Mouse (Mus musculus) embryonic facial prominence, embryonic 14.5 days (tissue): ENCODE measurements around the gene Zkscan16. TPM values are rescaled to one million over a fixed set of nuclear protein-coding genes. Genes with fewer than 3 reads are reported as not detected.
A peak's percentile ranks its signal among the peaks of the same experiment; 100 is the strongest.

Experiments
- ATAC-seq: fragments of 200-750 bp; cut with Nextera tagmentation; 2 replicates; pipeline ENCODE4 v1.8.0; 2017; ENCODE audit warnings: low read depth, moderate number of reproducible peaks, moderate TSS enrichment
- DNase-seq: peaks from one replicate; pipeline ENCODE4 v3.0.0-alpha.2; 2015; ENCODE audit warnings: low spot score
- H3K27ac ChIP-seq: fragments of 300-500 bp; sonication (generic); replicated peaks from 2 replicates; pipeline ENCODE4 v1.5.1; 2014; ENCODE audit warnings: low read depth, mild to moderate bottlenecking, low read length, moderate library complexity
- H3K27me3 ChIP-seq: fragments of 300-500 bp; sonication (generic); replicated peaks from 2 replicates; pipeline ENCODE4 v1.6.1; 2014; ENCODE audit warnings: low read length; ENCODE audit not compliant: control insufficient read depth, insufficient read depth
- H3K36me3 ChIP-seq: fragments of 300-500 bp; sonication (generic); 2 replicates; pipeline ENCODE4 v1.6.1; 2014; ENCODE audit warnings: low read length, mixed read lengths; ENCODE audit not compliant: control insufficient read depth, insufficient read depth
- H3K4me1 ChIP-seq: fragments of 300-500 bp; sonication (generic); 2 replicates; pipeline ENCODE4 v1.6.1; 2014; ENCODE audit warnings: antibody characterized with exemption, low read length; ENCODE audit not compliant: control insufficient read depth, insufficient read depth
- H3K4me2 ChIP-seq: fragments of 300-500 bp; sonication (generic); 2 replicates; pipeline ENCODE4 v1.6.1; 2014; ENCODE audit warnings: low read depth, mild to moderate bottlenecking, low read length, moderate library complexity, mixed read lengths
- H3K4me3 ChIP-seq: fragments of 300-500 bp; sonication (generic); 2 replicates; pipeline ENCODE4 v1.5.1; 2014; ENCODE audit warnings: low read depth, mild to moderate bottlenecking, low read length
- H3K9ac ChIP-seq: fragments of 300-500 bp; sonication (generic); 2 replicates; pipeline ENCODE4 v1.6.1; 2014; ENCODE audit warnings: low read depth, mild to moderate bottlenecking, low read length, moderate library complexity, mixed read lengths
- H3K9me3 ChIP-seq: fragments of 300-500 bp; sonication (generic); 2 replicates; pipeline ENCODE4 v1.6.1; 2016; ENCODE audit warnings: low read length; ENCODE audit not compliant: control insufficient read depth
- WGBS: fragments of 180-500 bp; shearing (Covaris S2); extraction: QIAGEN DNeasy Blood & Tissue Kit; methylation state at CpG from one replicate; pipeline ENCODE4 v1.1.7; 2014; 5-methylcytosine and 5-hydroxymethylcytosine counted together
- polyA plus RNA-seq: library from polyadenylated mRNA; unstranded; fragments of >200 nt; fragmentation: Nextera tagmentation; extraction: Ambion mirVana; gene quantifications from 2 replicates; pipeline ENCODE4 v1.2.1, GENCODE M21; 2014

Gene Zkscan16
- polyA plus RNA-seq, 1 experiment from 2014 or later: 0.75 TPM

DNA sequence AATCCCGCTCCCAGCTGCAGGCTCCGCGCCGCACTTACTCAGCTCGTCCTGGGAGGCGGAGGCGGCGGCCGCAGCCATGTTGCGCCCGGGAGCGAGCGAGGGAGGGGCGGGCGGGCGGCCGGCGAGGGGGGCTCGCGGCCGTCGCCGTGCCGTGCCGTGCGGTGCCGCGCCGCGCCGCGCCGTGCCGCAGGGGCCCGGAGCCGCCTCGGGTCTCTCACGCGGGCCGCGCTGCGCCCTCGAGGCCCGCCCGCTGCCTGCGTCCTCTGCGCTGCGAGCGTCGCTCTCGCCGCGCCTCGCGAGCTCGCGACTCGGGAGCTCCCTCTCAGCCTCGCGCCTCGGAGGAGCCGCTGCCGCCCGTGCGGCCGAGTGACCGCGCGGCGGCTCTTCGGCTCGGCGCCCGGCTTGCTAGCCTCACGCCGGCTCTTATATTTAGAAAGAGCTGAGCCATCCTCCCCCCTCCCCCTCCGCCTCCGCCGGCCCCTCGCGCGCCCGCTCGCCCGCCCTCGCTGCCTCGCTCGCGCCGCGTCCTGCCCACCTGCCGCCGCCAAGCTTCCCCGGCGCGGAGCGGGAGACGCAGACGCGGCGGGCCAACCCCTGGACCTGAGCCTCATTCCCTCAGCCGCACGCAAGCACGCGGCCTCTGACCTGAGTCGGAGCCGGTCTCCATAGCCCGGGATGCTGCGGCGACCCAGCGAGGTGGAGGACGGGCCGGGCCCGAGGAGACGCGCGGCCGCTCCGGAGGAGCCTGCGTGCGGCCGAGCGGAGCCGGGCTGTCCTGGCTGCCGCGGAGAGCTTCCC is 31.4 kb upstream of the Zkscan16 start:
- WGBS: 0% methylated on average over 34 of the region's 126 CpGs
- H3K9ac ChIP-seq: peak overlapping the region; percentile 98
- H3K9me3 ChIP-seq: no peaks in the 10 kb centered on the region
- H3K4me1 ChIP-seq: peaks cover 11% of the 10 kb centered on the region
- H3K27ac ChIP-seq: peak overlapping the region; percentile 97
- peak overlapping the region; percentile 68 for H3K4me2 ChIP-seq
- no peaks in the 10 kb centered on the region for H3K36me3 ChIP-seq
- DNase-seq: peak; percentile 68
- ATAC-seq: peak; percentile 74
- no peaks in the 10 kb centered on the region for H3K27me3 ChIP-seq
- peak overlapping the region; percentile 91 for H3K4me3 ChIP-seq

DNA sequence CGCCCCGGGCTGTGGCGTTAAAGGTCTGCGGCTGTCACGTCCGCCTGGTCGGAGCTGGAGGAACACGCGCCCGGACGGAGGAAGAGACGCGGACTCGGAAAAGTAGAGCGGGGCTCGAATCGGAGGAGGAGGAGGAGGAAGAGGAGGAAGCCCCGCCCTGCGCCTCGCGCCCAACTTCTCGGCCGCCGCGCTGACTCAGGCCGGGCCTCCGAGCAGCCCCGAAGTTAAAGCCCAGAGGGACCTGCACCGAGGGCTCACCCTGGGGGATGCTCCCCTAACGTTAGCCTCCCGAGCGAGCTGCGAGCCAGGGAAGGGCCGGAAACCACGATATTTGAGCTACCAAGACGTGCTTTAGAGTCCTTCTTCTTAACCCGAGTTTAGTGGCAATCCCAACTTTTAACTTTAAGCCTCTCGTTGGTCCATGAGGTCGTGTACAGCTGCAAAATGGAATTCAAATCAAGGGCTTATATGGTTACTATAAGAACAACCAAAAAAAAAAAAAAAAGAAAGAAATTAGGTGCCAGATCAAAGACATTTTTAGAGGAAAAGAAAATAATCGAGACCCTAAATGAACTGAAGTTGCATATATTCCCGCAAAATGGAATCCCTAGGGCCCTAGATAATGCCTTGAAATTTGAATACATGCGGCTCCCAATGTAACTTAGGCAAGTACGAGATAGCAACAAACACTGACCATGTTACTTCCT is 30.6 kb upstream of the Zkscan16 start, which contains the start of gene Ecpas:
TSS of gene Ecpas (minus strand) at position 121 of the 707 bp plus-strand sequence.
- peak; percentile 75 for ATAC-seq

DNA sequence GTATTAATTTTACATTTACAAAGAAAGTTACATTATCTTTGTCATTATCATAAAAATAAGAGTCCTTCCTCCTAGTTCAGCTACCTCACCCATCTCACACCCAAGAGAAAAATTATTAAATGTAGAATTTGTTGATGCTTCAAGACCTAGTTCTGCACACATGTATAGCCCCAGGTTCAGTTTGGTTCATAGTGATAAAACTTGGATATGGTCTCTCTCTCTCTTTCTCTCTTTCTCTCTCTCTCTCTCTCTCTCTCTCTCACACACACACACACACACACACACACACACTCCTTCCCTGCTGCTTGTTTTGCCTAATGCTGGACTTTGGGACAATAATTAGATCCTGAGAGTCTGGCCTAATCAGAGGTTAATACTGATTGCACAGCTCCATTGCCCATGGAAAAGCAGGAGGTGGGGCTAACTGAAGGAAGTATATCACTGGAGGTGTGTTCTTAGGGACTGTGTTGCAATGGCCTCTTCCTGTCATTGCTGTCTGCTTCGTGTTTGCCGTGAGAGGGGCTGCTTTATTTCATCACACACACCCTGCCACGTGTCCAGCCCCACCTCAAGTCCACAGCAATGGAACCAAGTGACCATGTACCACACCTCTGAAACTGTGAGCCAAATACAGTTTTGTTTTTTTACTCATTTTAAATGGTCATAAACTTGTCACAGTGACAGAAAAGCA is 29.9 kb upstream of the Zkscan16 start:
- Histone ChIP-seq H3K36me3 (no peaks in the 10 kb centered on the region), H3K4me3 (peak overlapping the region; percentile 91), H3K4me1 (peaks cover 11% of the 10 kb centered on the region), H3K9me3 (no peaks in the 10 kb centered on the region), H3K27me3 (no peaks in the 10 kb centered on the region), H3K9ac (peak overlapping the region; percentile 98; the same call in 1 of the 2 replicates), H3K27ac (no peak overlapping the region), H3K4me2 (peak overlapping the region; percentile 68)
- DNase-seq: no peak
- 47% methylated on average over 3 of the region's 3 CpGs for WGBS
- ATAC-seq: no peak

More for the DNA sequence above, 30.6 kb upstream of the Zkscan16 start, which contains the start of gene Ecpas:
- Histone ChIP-seq H3K27ac (peak within 1 kb of the TSS; percentile 97), H3K27me3 (no peaks in the 10 kb centered on the region), H3K4me1 (peaks cover 11% of the 10 kb centered on the region), H3K9ac (peak within 1 kb of the TSS; percentile 98), H3K9me3 (no peaks in the 10 kb centered on the region), H3K4me3 (peak within 1 kb of the TSS; percentile 91), H3K36me3 (no peaks in the 10 kb centered on the region), H3K4me2 (peak within 1 kb of the TSS; percentile 68)
- peak; percentile 86 for DNase-seq
- WGBS: 2% methylated on average over 43 of the region's 43 CpGs

GRCm38 (mm10) chr4:58915081-58915826 is 28.2 kb upstream of the Zkscan16 start:
- Histone ChIP-seq H3K27ac (no peak overlapping the region), H3K4me3 (no peak overlapping the region), H3K4me2 (no peak overlapping the region), H3K27me3 (no peaks in the 10 kb centered on the region), H3K9ac (no peak overlapping the region), H3K36me3 (no peaks in the 10 kb centered on the region), H3K9me3 (no peaks in the 10 kb centered on the region), H3K4me1 (peaks cover 5% of the 10 kb centered on the region)
- DNase-seq: no peak
- no peak for ATAC-seq
- 82% methylated on average over 8 of the region's 8 CpGs for WGBS

GRCm38 (mm10) chr4:58923933-58924332 is 19.5 kb upstream of the Zkscan16 start:
- Histone ChIP-seq H3K9me3 (0 out of 2 replicates have a peak, but pooled peaks cover 5% of the 10 kb centered on the region), H3K4me1 (no peaks in the 10 kb centered on the region), H3K9ac (no peak overlapping the region), H3K27me3 (no peaks in the 10 kb centered on the region), H3K4me2 (no peak overlapping the region), H3K27ac (no peak overlapping the region), H3K4me3 (no peak overlapping the region), H3K36me3 (no peaks in the 10 kb centered on the region)
- DNase-seq (no peak), ATAC-seq (no peak)
- WGBS: 81% methylated on average over 2 of the region's 2 CpGs

DNA sequence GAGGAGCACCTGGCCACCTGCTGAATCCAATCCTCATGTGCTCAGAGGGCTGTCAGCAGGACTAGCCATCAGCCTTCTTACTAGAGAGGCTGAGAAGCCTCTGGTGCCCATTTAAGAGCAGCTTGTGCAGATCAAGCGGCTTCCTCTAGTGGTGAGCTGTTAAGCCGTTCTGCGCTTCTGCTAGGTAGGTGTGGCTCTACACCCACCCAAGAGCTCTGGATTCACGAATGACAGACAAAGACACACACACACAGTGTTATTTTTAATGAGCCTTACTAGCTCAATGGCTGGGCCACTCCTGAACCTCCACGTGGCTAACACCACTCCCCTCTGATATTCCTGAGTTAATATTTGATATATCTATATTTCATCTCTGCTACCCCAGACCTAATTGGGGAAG is 17.8 kb upstream of the Zkscan16 start:
- Histone ChIP-seq H3K36me3 (no peaks in the 10 kb centered on the region), H3K27me3 (no peaks in the 10 kb centered on the region), H3K4me1 (no peaks in the 10 kb centered on the region), H3K27ac (no peak overlapping the region), H3K4me2 (no peak overlapping the region), H3K4me3 (no peak overlapping the region), H3K9ac (no peak overlapping the region), H3K9me3 (0 out of 2 replicates have a peak, but pooled peaks cover 5% of the 10 kb centered on the region)
- ATAC-seq (no peak), DNase-seq (no peak)
- 41% methylated on average over 5 of the region's 5 CpGs for WGBS

DNA sequence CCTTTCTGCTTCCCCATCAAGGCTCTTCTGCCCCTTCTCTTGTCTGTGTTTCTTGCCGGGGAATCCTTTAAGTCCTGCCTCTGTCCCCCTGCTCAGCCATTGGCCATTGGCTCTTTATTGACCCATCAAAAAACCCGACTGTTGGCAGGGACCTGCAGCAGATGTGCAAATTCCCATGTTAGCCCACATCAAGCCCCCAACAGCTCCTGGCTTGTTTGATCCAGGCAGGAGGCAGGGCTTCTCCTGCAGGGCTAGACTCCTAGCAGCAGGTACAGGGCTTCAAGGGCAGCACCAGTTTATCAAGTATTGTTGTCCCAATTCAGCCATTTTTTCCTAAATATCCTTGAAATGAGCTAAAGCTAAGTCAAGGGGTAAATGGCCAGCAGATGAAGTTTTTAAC is 17.3 kb upstream of the Zkscan16 start:
- Histone ChIP-seq H3K36me3 (no peaks in the 10 kb centered on the region), H3K9ac (no peak overlapping the region), H3K9me3 (0 out of 2 replicates have a peak, but pooled peaks cover 5% of the 10 kb centered on the region), H3K4me3 (no peak overlapping the region), H3K4me2 (no peak overlapping the region), H3K27ac (no peak overlapping the region), H3K27me3 (no peaks in the 10 kb centered on the region), H3K4me1 (no peaks in the 10 kb centered on the region)
- DNase-seq (no peak), ATAC-seq (no peak)
- 31% methylated on average over 2 of the region's 2 CpGs for WGBS

DNA sequence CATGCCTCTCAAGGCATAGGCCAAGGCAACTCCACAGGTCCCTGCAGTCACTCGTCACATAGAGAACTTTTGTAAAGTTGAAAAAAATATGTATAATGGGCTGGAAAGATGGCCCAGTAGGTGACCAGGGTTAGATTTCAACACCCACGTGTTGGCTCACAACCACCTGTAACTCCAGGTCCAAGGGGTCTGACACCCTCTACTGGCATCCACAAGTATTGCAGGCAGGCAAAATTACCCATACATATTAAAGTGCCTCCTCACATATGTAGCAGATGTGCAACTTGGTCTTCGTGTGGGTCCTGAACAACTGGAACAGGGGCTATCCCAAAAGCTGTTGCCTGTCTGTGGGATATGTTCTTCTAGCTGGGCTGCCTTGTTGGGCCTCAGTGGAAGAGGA is 15.8 kb upstream of the Zkscan16 start:
- H3K4me1 ChIP-seq: no peaks in the 10 kb centered on the region
- H3K27ac ChIP-seq: no peak overlapping the region
- no peak for ATAC-seq
- no peak overlapping the region for H3K9ac ChIP-seq
- 63% methylated on average over 3 of the region's 3 CpGs for WGBS
- H3K4me3 ChIP-seq: no peak overlapping the region
- no peak overlapping the region for H3K4me2 ChIP-seq
- no peaks in the 10 kb centered on the region for H3K36me3 ChIP-seq
- H3K9me3 ChIP-seq: 0 out of 2 replicates have a peak, but pooled peaks cover 5% of the 10 kb centered on the region
- DNase-seq: no peak
- H3K27me3 ChIP-seq: no peaks in the 10 kb centered on the region
